Mouse (Mus musculus) common myeloid progenitor, adult 5-6 weeks (primary cell): Measurements from ENCODE around the gene Gm29776. TPM values are rescaled to one million over a fixed set of nuclear protein-coding genes. Genes with fewer than 3 reads are reported as not detected.

Experiments
- ATAC-seq: replicated peaks from 2 replicates; pipeline ENCODE4 v1.8.0; 2016; ENCODE audit warnings: low read depth, mild to moderate bottlenecking, moderate TSS enrichment, inconsistent platforms; ENCODE audit not compliant: poor library complexity, severe bottlenecking
- total RNA-seq: library from RNA; stranded (forward); fragments of 200-1000, 187-1606 nt; gene quantifications from 2 replicates; pipeline ENCODE4 v1.2.3, GENCODE M21; 2017

The Gm29776 gene
- total RNA-seq = 0.37 TPM in 1 of 2 replicates, not detected in the other

- no peak for ATAC-seq
Measured at GRCm38 (mm10) chr14:54698733-54699132, at the start of gene Gm29776. TSS of gene Gm29776 (minus strand) at chr14:54698833.

GRCm38 (mm10) chr14:54746038-54746437, 47.4 kb upstream of the Gm29776 start:
- no peak for ATAC-seq

- ATAC-seq = no peak
Measured at GRCm38 (mm10) chr14:54744473-54744872, 45.8 kb upstream of the Gm29776 start.

GRCm38 (mm10) chr14:54742375-54742774, 43.7 kb upstream of the Gm29776 start:
- no peak for ATAC-seq

- no peak for ATAC-seq
Measured at GRCm38 (mm10) chr14:54741721-54742120, 43.1 kb upstream of the Gm29776 start.

- ATAC-seq = no peak
Measured at GRCm38 (mm10) chr14:54737634-54738033, 39.0 kb upstream of the Gm29776 start.

- ATAC-seq = no peak
Measured at GRCm38 (mm10) chr14:54736555-54737552, 38.2 kb upstream of the Gm29776 start.

GRCm38 (mm10) chr14:54735221-54735620, 36.6 kb upstream of the Gm29776 start:
- no peak for ATAC-seq

- ATAC-seq = no peak
Measured at GRCm38 (mm10) chr14:54734004-54734403, 35.4 kb upstream of the Gm29776 start.

- ATAC-seq = no peak
Measured at GRCm38 (mm10) chr14:54732206-54732605, 33.6 kb upstream of the Gm29776 start.

- ATAC-seq = no peak
Measured at GRCm38 (mm10) chr14:54730305-54730704, 31.7 kb upstream of the Gm29776 start.

GRCm38 (mm10) chr14:54728823-54729653, 30.4 kb upstream of the Gm29776 start:
- peak; percentile 30; the same call in 1 of the 2 replicates for ATAC-seq

- no peak for ATAC-seq
Measured at GRCm38 (mm10) chr14:54727565-54727964, 28.9 kb upstream of the Gm29776 start.

GRCm38 (mm10) chr14:54724049-54724448, 25.4 kb upstream of the Gm29776 start:
- peak; percentile 62 for ATAC-seq

- ATAC-seq = no peak
Measured at GRCm38 (mm10) chr14:54721711-54722110, 23.1 kb upstream of the Gm29776 start.

- no peak for ATAC-seq
Measured at GRCm38 (mm10) chr14:54720654-54721350, 22.2 kb upstream of the Gm29776 start.

GRCm38 (mm10) chr14:54720041-54720440, 21.4 kb upstream of the Gm29776 start:
- ATAC-seq = no peak

GRCm38 (mm10) chr14:54715402-54715801, 16.8 kb upstream of the Gm29776 start:
- no peak for ATAC-seq

GRCm38 (mm10) chr14:54714617-54715081, 16.0 kb upstream of the Gm29776 start:
- ATAC-seq = peak; percentile 70

- peak; percentile 48 for ATAC-seq
Measured at GRCm38 (mm10) chr14:54714121-54714520, 15.5 kb upstream of the Gm29776 start.
